Mouse (Mus musculus) neural tube, embryonic 11.5 days (tissue): ENCODE results near the gene Ptprt. TPM values are rescaled to one million over a fixed set of nuclear protein-coding genes. Genes with fewer than 3 reads are reported as not detected.

Source experiments
- ATAC-seq: fragments of 200-750 bp; cut with Nextera tagmentation; 2 replicates; pipeline ENCODE4 v1.8.0; 2017; ENCODE audit warnings: moderate number of reproducible peaks, mild to moderate bottlenecking, moderate TSS enrichment, moderate library complexity; ENCODE audit not compliant: insufficient read depth, low FRiP score, low TSS enrichment
- DNase-seq: peaks from one replicate; pipeline ENCODE4 v3.0.0-alpha.2; 2015; ENCODE audit warnings: low spot score
- H3K27ac ChIP-seq: fragments of 300-500 bp; sonication (generic); 2 replicates; pipeline ENCODE4 v1.5.1; 2014; ENCODE audit warnings: low read depth, mild to moderate bottlenecking, low read length
- H3K27me3 ChIP-seq: fragments of 300-500 bp; sonication (generic); 2 replicates; pipeline ENCODE4 v1.6.1; 2014; ENCODE audit warnings: mild to moderate bottlenecking, low read length, mixed read lengths; ENCODE audit not compliant: control insufficient read depth, insufficient read depth
- H3K36me3 ChIP-seq: fragments of 300-500 bp; sonication (generic); 2 replicates; pipeline ENCODE4 v1.6.1; 2014; ENCODE audit warnings: mild to moderate bottlenecking, low read length, moderate library complexity, mixed read lengths; ENCODE audit not compliant: control insufficient read depth, insufficient read depth
- H3K4me1 ChIP-seq: fragments of 300-500 bp; sonication (generic); 2 replicates; pipeline ENCODE4 v1.6.1; 2014; ENCODE audit warnings: low read length, mixed read lengths; ENCODE audit not compliant: control insufficient read depth, insufficient read depth
- H3K4me2 ChIP-seq: fragments of 300-500 bp; sonication (generic); 2 replicates; pipeline ENCODE4 v1.6.1; 2014; ENCODE audit warnings: low read depth, mild to moderate bottlenecking, moderate library complexity
- H3K4me3 ChIP-seq: fragments of 300-500 bp; sonication (generic); 2 replicates; pipeline ENCODE4 v1.5.1; 2014; ENCODE audit warnings: low read depth, low read length
- H3K9ac ChIP-seq: fragments of 300-500 bp; sonication (generic); 2 replicates; pipeline ENCODE4 v1.6.1; 2014; ENCODE audit warnings: mild to moderate bottlenecking, low read length
- H3K9me3 ChIP-seq: fragments of 300-500 bp; sonication (generic); 2 replicates; pipeline ENCODE4 v1.6.1; 2016; ENCODE audit warnings: low read length; ENCODE audit not compliant: control insufficient read depth
- WGBS: fragments of 180-500 bp; shearing (Covaris S2); extraction: QIAGEN DNeasy Blood & Tissue Kit; methylation state at CpG from one replicate; pipeline ENCODE4 v1.1.7; 2014; 5-methylcytosine and 5-hydroxymethylcytosine counted together
- polyA plus RNA-seq: library from polyadenylated mRNA; unstranded; fragments of >200 nt; fragmentation: Nextera tagmentation; extraction: Ambion mirVana; gene quantifications from 2 replicates; pipeline ENCODE4 v1.2.1, GENCODE M21; 2014

The Ptprt gene
- polyA plus RNA-seq, 1 experiment from 2014 or later, result 1.6 TPM

DNA sequence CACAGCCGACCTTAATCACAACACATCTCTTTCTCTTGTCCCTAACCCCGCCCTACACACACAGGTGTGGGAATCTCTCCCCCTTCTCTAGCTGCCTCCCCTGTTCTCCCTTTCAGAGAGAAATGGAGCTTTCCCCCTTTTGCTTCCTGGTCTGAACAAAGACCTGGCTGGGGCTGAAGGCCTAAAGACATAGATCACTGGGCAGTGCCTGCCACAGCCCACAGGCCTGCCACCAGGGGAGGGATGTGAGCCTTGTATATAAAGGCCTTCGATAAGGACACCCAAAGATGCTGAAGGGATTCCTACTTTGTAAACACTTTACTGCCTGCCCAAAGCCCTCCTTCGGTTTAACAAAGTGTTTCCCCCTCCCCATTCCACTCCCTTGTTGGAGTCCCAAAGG is 786 bp upstream of the Ptprt start:
- Histone ChIP-seq H3K36me3 (no peaks in the 10 kb centered on the region), H3K27ac (no peak overlapping the region), H3K4me1 (peaks cover 11% of the 10 kb centered on the region), H3K4me3 (peak overlapping the region; percentile 59), H3K9ac (0 out of 2 replicates have a peak overlapping the region, but pooled peaks have one; percentile 35), H3K27me3 (peaks cover 28% of the 10 kb centered on the region), H3K9me3 (no peaks in the 10 kb centered on the region), H3K4me2 (peak overlapping the region; percentile 87)
- DNase-seq (peak; percentile 35), ATAC-seq (no peak)
- 5% methylated on average over 4 of the region's 4 CpGs for WGBS

DNA sequence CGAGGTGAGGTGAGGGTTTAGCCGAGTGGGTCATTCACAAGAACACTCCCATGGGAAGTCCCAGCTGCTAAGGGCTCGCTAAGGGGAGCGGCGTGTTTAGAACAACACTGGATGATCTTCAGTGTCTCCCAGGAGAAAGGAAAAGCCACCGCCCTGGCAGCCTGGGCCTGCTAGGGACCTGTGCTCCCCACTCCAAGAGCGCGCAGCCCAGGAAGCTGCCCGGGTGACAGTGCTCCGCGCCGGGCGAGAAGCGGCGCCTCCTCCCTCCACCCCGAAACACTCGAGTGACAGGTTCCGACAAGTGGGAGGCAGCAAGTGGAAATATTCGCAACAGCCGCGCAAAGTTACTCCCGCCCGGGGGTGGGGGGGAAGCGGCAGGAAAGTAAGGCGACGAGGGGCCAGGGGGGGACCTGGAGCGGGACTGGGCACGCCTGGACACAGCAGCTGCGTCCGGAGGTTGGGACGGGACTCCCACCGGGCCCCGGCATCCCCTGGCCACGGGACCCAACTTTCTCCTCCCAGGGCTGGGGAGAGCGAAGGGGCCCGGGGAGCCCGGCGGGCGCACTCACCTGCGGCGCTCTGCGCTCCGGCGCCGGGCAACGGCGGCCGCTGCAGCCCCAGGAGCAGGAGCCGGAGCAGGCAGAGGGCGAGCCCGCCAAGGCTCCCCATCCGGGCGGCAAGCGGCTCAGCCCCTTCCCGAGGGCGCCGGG is 561 bp downstream of the Ptprt start:
- peak; percentile 46 for ATAC-seq
- WGBS, result under 1% methylated on average over 49 of the region's 57 CpGs

DNA sequence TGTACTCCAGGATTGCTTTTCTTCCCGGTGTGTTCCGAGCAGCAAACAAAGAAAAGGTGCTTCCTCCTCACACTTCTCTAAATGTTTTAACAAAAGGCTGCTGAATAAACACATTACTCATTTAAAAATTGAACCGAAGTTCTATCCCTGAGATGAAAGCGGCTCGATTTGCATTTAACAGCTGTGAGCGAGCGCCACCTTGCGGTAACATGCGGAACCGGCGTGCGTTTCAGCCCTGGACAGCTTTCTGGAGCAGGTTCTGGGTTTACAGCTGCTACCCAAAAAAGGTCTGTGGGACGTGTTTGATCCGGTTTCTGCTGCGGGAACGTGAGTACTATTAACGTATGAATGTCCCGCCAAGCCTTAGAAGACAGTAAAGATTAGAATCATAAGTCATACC is 1.9 kb downstream of the Ptprt start:
- under 1% methylated on average over 18 of the region's 18 CpGs for WGBS
- DNase-seq (peak; percentile 88), ATAC-seq (no peak)
- no peaks in the 10 kb centered on the region for H3K9me3 ChIP-seq
- peak overlapping the region; percentile 87 for H3K4me2 ChIP-seq
- H3K36me3 ChIP-seq, result no peaks in the 10 kb centered on the region
- H3K4me1 ChIP-seq, result peaks cover 11% of the 10 kb centered on the region
- no peak overlapping the region for H3K27ac ChIP-seq
- H3K27me3 ChIP-seq, result peaks cover 28% of the 10 kb centered on the region
- no peak overlapping the region for H3K4me3 ChIP-seq
- no peak overlapping the region for H3K9ac ChIP-seq

More for the DNA sequence above, 561 bp downstream of the Ptprt start:
- peak overlapping the region; percentile 35 for H3K9ac ChIP-seq
- peak overlapping the region; percentile 87 for H3K4me2 ChIP-seq
- no peak overlapping the region for H3K27ac ChIP-seq
- H3K9me3 ChIP-seq, result no peaks in the 10 kb centered on the region
- H3K36me3 ChIP-seq, result no peaks in the 10 kb centered on the region
- peak; percentile 54 for DNase-seq
- H3K27me3 ChIP-seq, result peaks cover 28% of the 10 kb centered on the region
- peaks cover 11% of the 10 kb centered on the region for H3K4me1 ChIP-seq
- H3K4me3 ChIP-seq, result peak overlapping the region; percentile 59

DNA sequence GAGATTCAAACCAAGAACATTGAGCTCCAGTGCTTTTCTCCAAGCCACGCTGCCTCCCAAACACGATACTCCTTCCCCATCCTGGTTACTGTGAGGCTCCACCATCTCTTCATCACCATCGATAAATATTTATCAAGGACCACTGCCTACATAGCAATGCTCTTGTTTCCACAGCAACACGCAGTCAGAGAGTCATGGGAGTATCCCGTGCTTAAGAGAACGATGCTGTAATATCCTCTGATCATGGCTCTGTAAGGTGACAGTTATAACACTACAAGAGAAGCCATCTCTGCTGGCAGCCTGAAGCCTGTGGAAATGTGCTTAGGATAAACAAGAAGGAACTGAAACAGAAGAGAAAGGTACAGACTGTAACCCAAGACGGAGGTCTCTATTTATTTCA is 3.4 kb downstream of the Ptprt start:
- H3K27me3 ChIP-seq, result peaks cover 28% of the 10 kb centered on the region
- no peak overlapping the region for H3K4me3 ChIP-seq
- 55% methylated on average over 7 of the region's 7 CpGs for WGBS

DNA sequence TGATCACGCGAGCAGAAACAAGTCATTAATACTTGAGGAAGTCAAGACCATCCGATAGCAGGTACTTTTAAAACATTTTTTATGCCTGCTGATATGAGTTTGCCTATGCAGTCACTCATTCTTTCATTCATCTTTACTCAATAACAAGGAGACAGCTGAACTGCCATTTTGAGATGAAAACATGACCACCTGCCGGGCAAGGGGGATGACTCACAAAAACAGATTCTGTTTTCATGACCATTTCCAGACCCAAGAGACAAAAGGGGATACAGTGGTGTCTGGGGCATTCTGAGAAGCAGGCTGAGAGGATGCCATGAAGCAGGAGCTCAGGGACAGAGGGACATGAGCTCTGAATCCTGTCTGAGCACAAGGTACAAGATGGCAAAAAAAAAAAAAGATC is 6.5 kb downstream of the Ptprt start:
- peaks cover 4% of the 10 kb centered on the region for H3K27me3 ChIP-seq
- no peaks in the 10 kb centered on the region for H3K9me3 ChIP-seq
- no peaks in the 10 kb centered on the region; the same call in 1 of the 2 replicates for H3K4me1 ChIP-seq
- H3K27ac ChIP-seq, result no peak overlapping the region
- DNase-seq (no peak), ATAC-seq (no peak)
- no peak overlapping the region for H3K4me3 ChIP-seq
- no peak overlapping the region for H3K4me2 ChIP-seq
- no peaks in the 10 kb centered on the region for H3K36me3 ChIP-seq
- 91% methylated on average over 4 of the region's 4 CpGs for WGBS
- H3K9ac ChIP-seq, result no peak overlapping the region

More for the DNA sequence above, 3.4 kb downstream of the Ptprt start:
- Histone ChIP-seq H3K4me1 (peaks cover 8% of the 10 kb centered on the region), H3K9ac (no peak overlapping the region), H3K27ac (no peak overlapping the region), H3K9me3 (no peaks in the 10 kb centered on the region), H3K36me3 (no peaks in the 10 kb centered on the region), H3K4me2 (no peak overlapping the region)
- DNase-seq (no peak), ATAC-seq (no peak)

DNA sequence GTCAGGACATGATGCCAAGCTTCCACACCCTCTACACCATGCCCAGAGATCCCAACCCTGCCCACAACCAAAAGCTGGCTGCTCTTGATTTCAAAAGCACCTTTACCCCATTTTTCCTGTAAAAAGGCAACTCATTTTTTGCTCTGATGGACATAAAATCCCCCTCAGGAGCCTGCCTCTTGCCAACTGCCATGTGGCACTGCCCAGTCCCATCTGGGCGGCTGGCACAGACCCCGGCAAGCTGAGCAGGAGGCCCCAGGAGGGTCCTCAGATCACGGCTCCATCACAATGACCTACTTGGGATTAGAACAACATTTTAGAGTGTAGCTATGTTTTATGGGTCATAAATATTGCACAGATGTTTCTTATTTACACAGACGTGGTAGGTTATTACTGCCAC is 22.3 kb downstream of the Ptprt start:
- H3K4me3 ChIP-seq, result no peak overlapping the region
- H3K36me3 ChIP-seq, result no peaks in the 10 kb centered on the region
- no peaks in the 10 kb centered on the region for H3K27me3 ChIP-seq
- no peak for DNase-seq
- no peak overlapping the region for H3K4me2 ChIP-seq
- H3K4me1 ChIP-seq, result no peaks in the 10 kb centered on the region
- no peak for ATAC-seq
- no peak overlapping the region for H3K27ac ChIP-seq
- 56% methylated on average over 4 of the region's 4 CpGs for WGBS
- no peaks in the 10 kb centered on the region for H3K9me3 ChIP-seq
- no peak overlapping the region for H3K9ac ChIP-seq

DNA sequence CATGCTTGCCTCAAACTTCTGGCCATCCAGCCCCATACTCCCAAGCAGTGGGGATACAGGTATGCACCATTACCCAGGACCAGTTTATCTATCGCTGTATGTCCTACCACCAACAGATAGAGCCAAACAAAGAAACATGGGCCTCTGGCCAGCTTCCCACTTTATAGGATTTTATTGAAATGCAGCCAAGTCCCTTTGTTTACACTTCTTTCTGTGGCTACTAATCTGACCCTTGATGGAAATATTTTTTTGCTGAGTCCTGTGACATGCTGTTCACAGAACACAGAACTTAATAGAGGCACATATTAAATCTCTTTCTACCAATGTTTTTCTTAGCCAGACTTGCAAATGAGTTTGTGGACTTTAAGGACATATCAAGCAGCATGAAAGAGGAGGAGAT is 23.4 kb downstream of the Ptprt start:
- no peak overlapping the region for H3K27ac ChIP-seq
- H3K9ac ChIP-seq, result no peak overlapping the region
- no peaks in the 10 kb centered on the region for H3K27me3 ChIP-seq
- ATAC-seq (no peak), DNase-seq (no peak)
- WGBS, result 90% methylated on average over 1 of the region's 1 CpGs
- H3K4me1 ChIP-seq, result no peaks in the 10 kb centered on the region
- H3K4me3 ChIP-seq, result no peak overlapping the region
- H3K9me3 ChIP-seq, result no peaks in the 10 kb centered on the region
- no peak overlapping the region for H3K4me2 ChIP-seq
- H3K36me3 ChIP-seq, result no peaks in the 10 kb centered on the region

DNA sequence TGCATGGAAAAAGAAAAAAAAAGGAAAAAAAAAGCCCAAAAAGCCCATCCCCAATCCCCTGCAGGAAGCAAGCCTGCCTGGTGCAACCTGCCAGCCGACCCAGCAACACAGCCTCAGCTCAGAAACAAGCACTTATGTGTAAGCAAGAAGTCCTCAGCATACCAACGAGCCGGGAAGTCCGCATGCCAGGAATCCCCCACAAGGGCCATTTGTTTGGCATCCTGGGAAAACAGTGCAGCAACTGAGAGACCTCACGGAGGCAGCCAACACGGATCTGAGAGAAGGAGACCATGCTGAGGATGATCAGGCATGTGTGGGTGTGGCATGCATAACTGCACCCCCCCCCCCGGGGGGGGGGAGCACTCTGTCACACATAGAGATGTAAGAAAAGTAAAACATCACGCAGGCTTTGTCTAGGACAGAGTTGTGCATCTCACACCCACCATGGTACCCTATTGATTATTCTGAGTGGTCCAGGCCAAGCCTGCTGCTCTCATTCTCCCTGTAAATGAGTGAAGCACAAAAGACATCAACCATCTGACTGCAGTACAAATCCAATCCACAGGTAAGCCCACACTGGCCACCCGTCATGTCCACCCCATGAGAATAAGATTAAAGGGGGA is 24.4 kb downstream of the Ptprt start:
- Histone ChIP-seq H3K9ac (no peak overlapping the region), H3K36me3 (no peaks in the 10 kb centered on the region)
- 48% methylated on average over 9 of the region's 9 CpGs for WGBS

DNA sequence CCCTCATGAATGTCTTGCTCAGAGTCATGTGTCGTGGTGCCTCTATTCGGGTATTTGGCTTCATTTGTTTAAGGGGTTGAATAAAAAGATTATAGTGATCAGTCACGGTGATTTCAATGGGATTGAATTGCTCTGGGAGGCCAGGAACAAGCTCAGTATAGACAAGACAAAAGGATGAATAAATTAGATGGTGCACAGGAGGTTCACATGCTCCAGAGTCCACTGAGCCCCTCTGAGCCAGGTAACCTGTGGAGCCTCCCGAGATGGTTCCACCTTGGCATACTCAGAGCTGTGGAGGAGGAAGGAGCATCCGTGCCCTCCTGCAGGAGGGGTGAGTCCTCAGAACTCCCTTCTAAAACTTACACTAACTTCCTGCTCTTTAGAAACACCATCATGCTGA is 26.0 kb downstream of the Ptprt start:
- H3K9ac ChIP-seq, result no peak overlapping the region
- H3K4me2 ChIP-seq, result no peak overlapping the region
- no peak for ATAC-seq
- H3K9me3 ChIP-seq, result no peaks in the 10 kb centered on the region
- no peak overlapping the region for H3K4me3 ChIP-seq
- 68% methylated on average over 5 of the region's 5 CpGs for WGBS
- no peaks in the 10 kb centered on the region for H3K27me3 ChIP-seq
- no peaks in the 10 kb centered on the region for H3K4me1 ChIP-seq
- H3K27ac ChIP-seq, result no peak overlapping the region
- DNase-seq, result no peak
- no peaks in the 10 kb centered on the region for H3K36me3 ChIP-seq

More for the DNA sequence above, 24.4 kb downstream of the Ptprt start:
- ATAC-seq, result 0 out of 2 replicates have a peak, but pooled peaks have one; percentile 35
- H3K4me2 ChIP-seq, result no peak overlapping the region
- no peak overlapping the region for H3K4me3 ChIP-seq
- no peaks in the 10 kb centered on the region for H3K4me1 ChIP-seq
- peak; percentile 26 for DNase-seq
- H3K27ac ChIP-seq, result no peak overlapping the region
- no peaks in the 10 kb centered on the region for H3K9me3 ChIP-seq
- H3K27me3 ChIP-seq, result no peaks in the 10 kb centered on the region
